Mouse (Mus musculus) MEL (cell line): Measurements from ENCODE around the gene Pcnx2.

Experiments
- BHLHE40 ChIP-seq: IDR thresholded peaks from 2 replicates; pipeline ENCODE4 v1.6.1; 2012; ENCODE audit warnings: low read depth, mild to moderate bottlenecking, inconsistent platforms, low read length, improper control_type of control experiment, borderline replicate concordance
- CHD1 ChIP-seq: IDR thresholded peaks from 2 replicates; pipeline ENCODE4 v1.6.1; 2012; ENCODE audit warnings: low read depth, mild to moderate bottlenecking, inconsistent platforms, low read length, improper control_type of control experiment
- CTCF ChIP-seq, 3 experiments: IDR thresholded peaks in 2 of 3; conservative IDR thresholded peaks in 1 of 3; 2 replicates each; pipeline ENCODE4 v1.5.1; 2011 to 2012; ENCODE audit warnings: low read length in 3 of 3, low read depth in 2 of 3, mild to moderate bottlenecking in 2 of 3, improper control_type of control experiment in 1 of 3, inconsistent platforms in 1 of 3, mixed read lengths in 1 of 3, moderate library complexity in 1 of 3; ENCODE audit not compliant: control insufficient read depth in 1 of 3, insufficient read depth in 1 of 3, poor library complexity in 1 of 3, severe bottlenecking in 1 of 3
- E2F4 ChIP-seq: IDR thresholded peaks from 2 replicates; pipeline ENCODE4 v1.6.1; 2011; ENCODE audit warnings: low read depth, low read length, improper control_type of control experiment, borderline replicate concordance
- GATA1 ChIP-seq: IDR thresholded peaks from 2 replicates; pipeline ENCODE4 v1.6.1; 2011; ENCODE audit warnings: low read depth, low read length, improper control_type of control experiment
- MAFK ChIP-seq: IDR thresholded peaks from 2 replicates; pipeline ENCODE4 v1.6.1; 2011; ENCODE audit warnings: low read depth, mild to moderate bottlenecking, low read length, improper control_type of control experiment, borderline replicate concordance
- MYC ChIP-seq: IDR thresholded peaks from 2 replicates; pipeline ENCODE4 v1.6.1; 2011; ENCODE audit warnings: low read depth, mild to moderate bottlenecking, low read length, improper control_type of control experiment, moderate library complexity
- NELFE ChIP-seq: IDR thresholded peaks from 2 replicates; pipeline ENCODE4 v1.6.1; 2011; ENCODE audit warnings: low read depth, low read length, improper control_type of control experiment
- NRF1 ChIP-seq: IDR thresholded peaks from 2 replicates; pipeline ENCODE4 v1.6.1; 2014; ENCODE audit warnings: low read depth, mild to moderate bottlenecking, inconsistent platforms, low read length, improper control_type of control experiment, moderate library complexity; ENCODE audit not compliant: poor library complexity, insufficient read depth, severe bottlenecking
- POLR2A ChIP-seq, 2 experiments: IDR thresholded peaks; 2 replicates each; pipeline ENCODE4 v1.6.1; 2011 to 2012; ENCODE audit warnings: low read length in 2 of 2, mild to moderate bottlenecking in 2 of 2, control low read depth in 1 of 2, improper control_type of control experiment in 1 of 2, low read depth in 1 of 2, moderate library complexity in 1 of 2; ENCODE audit not compliant: control insufficient read depth in 1 of 2, insufficient read depth in 1 of 2, poor library complexity in 1 of 2
- POLR2AphosphoS5 ChIP-seq: IDR thresholded peaks from 2 replicates; pipeline ENCODE4 v1.6.1; 2012; ENCODE audit warnings: low read depth, borderline replicate concordance, mild to moderate bottlenecking, inconsistent platforms, low read length, moderate library complexity, mixed read lengths
- TAL1 ChIP-seq: IDR thresholded peaks from 2 replicates; pipeline ENCODE4 v1.6.1; 2012; ENCODE audit warnings: mild to moderate bottlenecking, inconsistent platforms, low read length, moderate library complexity, mixed read lengths
- ZNF384 ChIP-seq: IDR thresholded peaks from 2 replicates; pipeline ENCODE4 v1.6.1; 2012; ENCODE audit warnings: low read depth, mild to moderate bottlenecking, inconsistent platforms, low read length, improper control_type of control experiment

- no peak for TF ChIP-seq POLR2A (IDR thresholded peaks at IDR 0.05; ENCODE audit: control insufficient read depth in 1 of 2, insufficient read depth in 1 of 2, low read depth in 1 of 2, low read length in 2 of 2, poor library complexity in 1 of 2)
- TF ChIP-seq ZNF384, result no peak
- no peak for TF ChIP-seq TAL1
- no peak for TF ChIP-seq E2F4
- TF ChIP-seq MYC, result no peak
- no peak for TF ChIP-seq BHLHE40
- TF ChIP-seq NELFE, result no peak
- no peak for TF ChIP-seq CTCF (IDR thresholded peaks at IDR 0.05 in 2 of 3, conservative IDR thresholded peaks at IDR 0.05 in 1 of 3; ENCODE audit: control insufficient read depth in 1 of 3, insufficient read depth in 1 of 3, low read depth in 2 of 3, low read length in 3 of 3, poor library complexity in 1 of 3, severe bottlenecking in 1 of 3)
- TF ChIP-seq MAFK, result no peak
- no peak for TF ChIP-seq CHD1
- TF ChIP-seq POLR2AphosphoS5, result no peak
- TF ChIP-seq NRF1, result no peak
- no peak for TF ChIP-seq GATA1
Measured at GRCm38 (mm10) chr8:125776800-125777199, 121.3 kb downstream of the Pcnx2 start.
